Mouse (Mus musculus): ENCODE measurements around the gene Pcnp.
A peak's percentile ranks its signal among the peaks of the same experiment; 100 is the strongest.
"Not testable (repeated sequence)": the region's sequence is repeated elsewhere in the genome, so short reads cannot be mapped to it uniquely, and the experiment has no call there.

Gene Pcnp

DNA sequence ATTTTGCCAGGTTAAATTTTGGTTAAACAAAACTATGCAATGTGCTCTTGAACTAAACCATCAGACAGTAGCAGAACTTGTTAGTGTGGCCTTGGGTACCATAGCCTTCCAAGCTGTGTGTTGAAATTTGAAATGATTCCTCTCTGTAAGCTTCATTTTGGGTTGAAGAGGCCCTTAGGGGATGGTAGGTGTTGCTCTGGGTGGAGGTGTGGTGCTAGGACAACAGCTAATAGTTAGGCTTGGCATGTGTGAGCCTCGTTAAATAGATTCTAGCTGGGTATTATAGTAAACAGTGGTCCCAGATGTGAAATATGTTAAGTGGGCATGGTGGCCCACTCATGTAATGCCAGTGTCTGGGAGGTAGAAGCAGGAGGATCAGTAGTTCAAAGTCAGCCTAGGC lies 62.3 kb downstream of the Pcnp start:
- DNase-seq (ENCODE audit: low read depth), result no peak

DNA sequence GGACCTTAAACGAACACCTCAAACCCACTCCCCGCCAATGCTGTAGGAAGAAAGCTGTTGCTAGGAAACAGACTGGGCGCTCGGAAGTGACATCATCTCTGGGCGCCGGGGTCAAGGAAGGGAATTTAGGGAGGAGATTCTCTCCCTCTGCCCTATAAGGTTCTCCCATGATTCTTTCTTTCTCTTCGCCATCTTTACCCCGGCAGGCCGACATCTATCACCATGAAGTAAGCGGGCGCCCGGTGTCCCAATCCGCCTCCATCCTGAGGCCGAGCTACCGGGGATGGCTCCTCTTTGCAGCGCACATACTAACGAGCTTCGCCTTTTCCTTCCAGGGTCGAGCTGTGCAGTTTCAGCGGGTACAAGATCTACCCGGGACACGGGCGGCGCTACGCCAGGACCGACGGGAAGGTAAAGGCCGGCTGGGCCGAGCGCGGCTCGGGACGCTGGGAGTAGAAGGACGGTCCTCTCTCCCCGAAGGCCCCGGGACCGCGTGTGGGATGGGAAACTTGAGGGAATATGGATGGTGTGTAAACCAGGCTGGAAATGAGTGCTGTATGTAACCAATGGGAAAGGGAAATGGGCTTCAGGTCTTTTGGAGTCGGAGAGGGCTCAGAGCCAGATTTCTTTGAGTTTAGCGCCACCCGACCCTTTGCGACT lies 63.2 kb downstream of the Pcnp start, which contains the start of gene Rpl24:
Rpl24 (plus strand) TSS at position 64 of the 660 bp plus-strand sequence.
- DNase-seq (ENCODE audit: low read depth), result peak; percentile 89

DNA sequence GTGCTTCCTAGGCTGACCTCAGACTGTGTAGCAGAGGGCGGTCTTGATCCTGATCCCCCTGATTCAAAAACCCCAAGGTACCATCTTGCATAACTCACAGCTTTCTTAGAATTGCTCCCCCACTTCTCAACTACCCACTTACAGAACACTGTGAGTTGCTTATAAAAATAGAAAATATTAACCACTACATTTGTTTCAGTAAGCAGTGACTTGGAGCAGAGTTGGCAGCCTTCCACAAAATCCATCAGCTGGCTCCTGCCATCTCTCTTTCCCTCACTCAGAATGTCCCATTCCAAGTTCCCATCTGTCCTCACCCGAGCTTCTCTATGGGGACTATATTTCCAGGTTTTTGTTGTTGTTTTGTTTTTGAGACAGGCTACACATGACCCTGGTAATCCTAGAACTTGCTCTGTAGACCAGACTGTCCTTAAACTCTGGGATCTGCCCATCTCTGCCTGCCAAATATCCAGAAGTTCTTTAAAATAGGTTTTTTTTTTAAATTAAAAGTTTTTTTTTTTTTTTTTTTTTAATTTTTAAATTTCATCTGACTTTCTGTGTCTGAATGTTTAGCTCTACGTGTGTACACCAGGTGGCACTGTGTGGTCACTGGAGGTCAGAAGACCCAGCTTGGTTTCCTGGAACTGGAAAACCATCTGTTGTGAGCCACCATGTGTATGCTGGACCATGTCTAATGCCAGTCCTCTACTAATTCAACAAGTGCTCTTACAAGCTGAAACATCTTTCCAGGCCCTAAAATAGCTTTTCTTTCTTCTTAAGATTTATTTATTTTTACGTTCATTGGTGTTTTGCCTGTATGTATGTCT lies 65.2 kb downstream of the Pcnp start:
- peak; percentile 39 for DNase-seq (ENCODE audit: low read depth)

DNA sequence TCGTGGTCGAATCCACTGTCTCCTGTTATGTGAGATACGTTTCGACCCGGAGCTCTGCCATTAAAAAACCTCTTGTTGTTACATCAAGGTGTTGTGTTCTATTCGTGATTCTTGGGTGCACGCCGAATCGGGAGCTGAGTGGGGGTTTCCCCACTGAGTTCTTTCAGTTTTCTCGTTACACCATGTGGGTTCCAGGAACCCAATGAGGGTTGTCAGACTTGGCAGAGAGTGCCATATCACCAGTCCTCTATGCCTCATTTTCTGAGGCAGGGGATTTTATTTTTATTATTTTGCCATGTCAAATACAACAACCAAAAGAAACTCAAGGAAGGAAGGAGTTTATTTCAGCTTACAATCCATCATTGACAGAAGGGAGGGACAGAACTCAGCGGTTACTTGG lies 66.5 kb downstream of the Pcnp start:
- not testable (repeated sequence) for DNase-seq (ENCODE audit: low read depth)
